Mouse (Mus musculus) gastrocnemius, postnatal 14 days (tissue): ENCODE data around the gene Gm6812. TPM values are rescaled to one million over a fixed set of nuclear protein-coding genes. Genes with fewer than 3 reads are reported as not detected.
"Not testable (repeated sequence)": the region's sequence is repeated elsewhere in the genome, so short reads cannot be mapped to it uniquely, and the experiment has no call there.

Experiments
- DNase-seq: peaks from one replicate; pipeline ENCODE4 v3.0.0; 2021; ENCODE audit warnings: mixed read lengths
- intact Hi-C: fragments of 180-260 bp; cut with DNase I; formaldehyde crosslinking; loops from one replicate; pipeline ENCODE4 v1.15.1; 2025; ENCODE audit warnings: low total_unique reads
- long read RNA-seq, 2 experiments: library from polyadenylated mRNA; stranded (forward); transcript quantifications; one replicate each; pipeline ENCODE4 v2.0.0; 2021
- total RNA-seq, 2 experiments: library from RNA; stranded (reverse); gene quantifications; 2 replicates each; pipeline ENCODE4 v1.2.3; 2021

Gm6812 gene
- total RNA-seq, result not detected
- long read RNA-seq, experiment 1, result 0 reads
- long read RNA-seq, experiment 2, result 0 reads

GRCm38 (mm10) chrX:68892953-68893352 is at the start of gene Gm6812:
Gene Gm6812 (minus strand): TSS chrX:68893053.
- DNase-seq, intact Hi-C loops: not testable (repeated sequence)

- intact Hi-C loops, result no loop called here
- DNase-seq, result no peak
Measured at GRCm38 (mm10) chrX:68865145-68865544, 27.7 kb downstream of the Gm6812 start.

Other genes with a start within 250 kb of the Gm6812 start
- gene Fmr1, start 214.5 kb downstream of the Gm6812 start, total RNA-seq, result 10 to 100 TPM; 12.4 to 12.5 TPM
- not detected for gene Fmr1nb, start 131.2 kb downstream of the Gm6812 start, total RNA-seq
- gene Gm14698, start 72.0 kb downstream of the Gm6812 start, total RNA-seq, result 1 to 10 TPM; 1.9 to 3.9 TPM